Mouse (Mus musculus) forebrain, embryonic 10.5 days (tissue): ENCODE results near the gene Epas1. TPM values are rescaled to one million over a fixed set of nuclear protein-coding genes. Genes with fewer than 3 reads are reported as not detected.
A peak's percentile ranks its signal among the peaks of the same experiment; 100 is the strongest.

Experiments
- DNase-seq: peaks from one replicate; pipeline ENCODE4 v3.0.0-alpha.2; 2017; ENCODE audit warnings: low spot score; ENCODE audit errors: extremely low spot score
- H3K27ac ChIP-seq: fragments of 300-500 bp; sonication (generic); 2 replicates; pipeline ENCODE4 v1.5.1; 2016; ENCODE audit warnings: mild to moderate bottlenecking
- H3K27me3 ChIP-seq: fragments of 300-500 bp; sonication (generic); 2 replicates; pipeline ENCODE4 v1.6.1; 2016; ENCODE audit warnings: mild to moderate bottlenecking; ENCODE audit not compliant: poor library complexity, severe bottlenecking
- H3K36me3 ChIP-seq: fragments of 300-500 bp; sonication (generic); replicated peaks from 2 replicates; pipeline ENCODE4 v1.6.1; 2016; ENCODE audit warnings: mild to moderate bottlenecking, moderate library complexity
- H3K4me1 ChIP-seq: fragments of 300-500 bp; sonication (generic); 2 replicates; pipeline ENCODE4 v1.6.1; 2016
- H3K4me3 ChIP-seq: fragments of 300-500 bp; sonication (generic); 2 replicates; pipeline ENCODE4 v1.5.1; 2016; ENCODE audit warnings: mild to moderate bottlenecking, moderate library complexity
- H3K9me3 ChIP-seq: fragments of 300-500 bp; sonication (generic); 2 replicates; pipeline ENCODE4 v1.6.1; 2016; ENCODE audit warnings: mild to moderate bottlenecking, moderate library complexity
- WGBS: fragments of 180-500 bp; shearing (Covaris S2); methylation state at CpG from one replicate; pipeline ENCODE4 v1.1.7; 2016; 5-methylcytosine and 5-hydroxymethylcytosine counted together
- polyA plus RNA-seq: library from polyadenylated mRNA; unstranded; fragments of >200 nt; fragmentation: Nextera tagmentation; extraction: Ambion mirVana; gene quantifications from 2 replicates; pipeline ENCODE4 v1.2.1, GENCODE M21; 2016

Gene Epas1
- polyA plus RNA-seq, 1 experiment from 2014 or later = 1.9 TPM

DNA sequence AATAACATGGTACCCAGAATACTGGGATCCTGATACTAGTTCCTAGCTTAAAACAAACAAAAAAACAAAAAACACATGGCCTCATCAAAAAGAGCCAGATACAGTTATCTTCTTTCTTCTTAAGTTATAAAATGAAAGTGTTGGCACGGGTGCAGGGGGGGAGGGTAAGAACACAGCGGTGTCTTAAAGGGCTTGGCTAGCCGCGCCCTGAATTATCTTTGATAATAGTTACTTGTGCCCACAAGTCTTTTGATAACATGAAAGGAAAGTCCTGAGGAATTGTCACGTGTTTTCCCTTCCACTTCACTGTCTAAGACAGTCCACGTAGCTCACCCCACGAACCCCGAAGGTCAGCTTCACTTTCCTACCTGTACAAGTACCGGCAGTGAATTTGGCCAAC, 123.4 kb downstream of the Epas1 start:
- Histone ChIP-seq H3K27ac (no peak overlapping the region), H3K9me3 (no peaks in the 10 kb centered on the region), H3K4me1 (peaks cover 28% of the 10 kb centered on the region), H3K4me3 (no peak overlapping the region), H3K27me3 (peaks cover 31% of the 10 kb centered on the region; the same call in 1 of the 2 replicates), H3K36me3 (no peaks in the 10 kb centered on the region)
- no peak for DNase-seq
- WGBS = 95% methylated on average over 9 of the region's 9 CpGs

DNA sequence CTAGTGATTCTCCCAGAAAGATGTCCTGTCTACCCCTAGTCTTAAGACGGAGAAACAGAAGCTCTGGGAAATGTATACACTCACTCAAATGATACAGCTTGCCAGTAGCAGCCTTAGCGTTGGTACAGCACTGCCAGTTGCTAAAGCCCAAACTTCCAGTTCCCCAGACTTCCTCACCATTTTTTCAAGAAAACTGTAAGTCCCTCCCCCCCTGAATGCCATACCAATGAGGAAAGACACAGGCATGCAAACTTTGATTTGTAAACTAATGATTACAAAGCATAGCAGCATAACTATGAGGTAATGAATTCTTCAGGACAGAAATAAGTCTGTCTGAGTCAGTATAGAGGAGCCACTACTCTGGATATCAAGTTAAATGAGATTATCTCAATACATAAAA, 124.2 kb downstream of the Epas1 start:
- no peak for DNase-seq
- peaks cover 32% of the 10 kb centered on the region; the same call in 1 of the 2 replicates for H3K27me3 ChIP-seq
- H3K27ac ChIP-seq = no peak overlapping the region
- H3K4me3 ChIP-seq = no peak overlapping the region
- peaks cover 20% of the 10 kb centered on the region for H3K4me1 ChIP-seq
- H3K9me3 ChIP-seq = no peaks in the 10 kb centered on the region
- 86% methylated on average over 2 of the region's 2 CpGs for WGBS
- no peaks in the 10 kb centered on the region for H3K36me3 ChIP-seq

DNA sequence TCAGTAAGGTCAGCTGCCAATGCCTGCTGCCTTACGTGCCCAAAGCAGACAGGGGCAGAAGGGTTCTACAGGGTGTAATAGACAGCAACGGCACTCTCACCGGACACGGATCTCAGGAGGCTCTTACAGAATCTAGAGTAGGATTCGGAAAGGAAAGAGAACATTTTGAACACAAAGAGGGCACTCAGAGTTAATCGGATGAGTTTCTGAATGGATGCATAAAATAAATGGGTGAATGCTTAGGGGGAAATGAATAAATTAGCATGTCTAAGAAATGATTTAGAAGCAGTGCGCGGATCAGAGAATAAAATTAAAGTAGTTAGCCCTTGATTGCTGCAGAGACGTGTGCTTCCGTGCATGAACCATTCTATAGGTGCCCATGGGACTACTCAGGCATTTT, 126.6 kb downstream of the Epas1 start:
- H3K36me3 ChIP-seq = no peaks in the 10 kb centered on the region
- H3K4me3 ChIP-seq = no peak overlapping the region
- peaks cover 29% of the 10 kb centered on the region; the same call in 1 of the 2 replicates for H3K27me3 ChIP-seq
- H3K4me1 ChIP-seq = peaks cover 19% of the 10 kb centered on the region
- no peak overlapping the region for H3K27ac ChIP-seq
- 82% methylated on average over 10 of the region's 10 CpGs for WGBS
- DNase-seq = peak; percentile 10
- no peaks in the 10 kb centered on the region for H3K9me3 ChIP-seq

DNA sequence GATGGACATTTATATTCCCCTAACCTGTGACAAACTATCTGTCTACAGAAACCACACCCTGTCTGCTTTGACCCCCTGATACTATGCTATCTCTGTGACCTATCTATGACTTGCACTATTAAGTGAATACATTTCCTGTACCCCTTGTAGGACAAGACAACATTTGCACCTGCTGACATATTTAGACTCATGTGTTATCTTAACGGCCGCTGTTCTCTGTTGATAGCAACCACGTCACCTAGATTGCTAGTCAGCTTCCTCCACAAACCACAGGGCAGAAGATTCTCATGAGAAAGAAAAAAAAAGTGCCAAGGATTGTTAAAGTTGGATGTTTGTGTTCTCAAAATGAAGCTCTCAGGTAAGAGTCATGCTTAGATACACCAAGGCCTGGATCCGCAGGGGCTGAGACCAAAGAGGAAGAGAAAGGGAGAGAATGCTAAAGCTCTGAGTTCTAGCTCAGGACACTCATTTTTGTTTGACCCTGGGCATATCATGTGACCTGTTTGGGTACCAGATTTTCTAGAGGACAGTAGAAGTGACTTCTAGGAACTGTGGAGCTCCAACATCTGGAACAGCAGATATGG, 127.1 kb downstream of the Epas1 start:
- peaks cover 24% of the 10 kb centered on the region; the same call in 1 of the 2 replicates for H3K27me3 ChIP-seq
- H3K27ac ChIP-seq = no peak overlapping the region
- no peak overlapping the region for H3K4me3 ChIP-seq
- H3K9me3 ChIP-seq = no peaks in the 10 kb centered on the region
- DNase-seq = no peak
- WGBS = 91% methylated on average over 4 of the region's 4 CpGs
- H3K36me3 ChIP-seq = no peaks in the 10 kb centered on the region
- peaks cover 19% of the 10 kb centered on the region for H3K4me1 ChIP-seq

Other genes with a start within 250 kb of the Epas1 start
- gene Gm10309, start 248.5 kb upstream of the Epas1 start, polyA plus RNA-seq = 0.16 and 0.20 TPM in 2 replicates
- not detected in 2 replicates for gene Tmem247, start 163.6 kb downstream of the Epas1 start, polyA plus RNA-seq
- not detected in 2 replicates for gene Atp6v1e2, start 194.2 kb downstream of the Epas1 start, polyA plus RNA-seq
- gene Rhoq, start 209.4 kb downstream of the Epas1 start, polyA plus RNA-seq = 8.1 and 8.2 TPM in 2 replicates